Mouse (Mus musculus) skeletal muscle tissue, adult 2 months (tissue): ENCODE measurements around the gene Gbgt1.

Source experiments
- DNase-seq: peaks from one replicate; pipeline ENCODE4 v3.0.0-alpha.2; 2012; ENCODE audit warnings: low read depth, low spot score

The Gbgt1 gene

DNA sequence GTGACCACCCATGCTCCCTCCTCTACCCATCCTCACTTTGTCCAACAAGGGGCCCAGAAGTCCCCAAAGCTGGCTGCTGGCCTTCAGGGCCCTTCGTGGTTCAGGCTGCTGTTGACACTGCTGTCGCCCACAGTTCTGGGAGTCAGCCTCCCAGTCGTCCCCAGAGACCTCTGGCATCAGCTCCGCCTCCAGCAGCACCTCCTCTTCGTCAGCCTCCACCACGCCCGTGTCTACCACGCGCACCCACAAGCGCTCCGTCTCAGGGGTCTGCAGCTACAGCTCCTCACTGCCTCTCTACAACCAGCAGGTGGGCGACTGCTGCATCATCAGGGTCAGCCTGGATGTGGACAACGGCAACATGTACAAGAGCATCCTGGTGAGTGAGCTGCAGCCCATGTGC, 52.5 kb downstream of the Gbgt1 start:
- no peak for DNase-seq

DNA sequence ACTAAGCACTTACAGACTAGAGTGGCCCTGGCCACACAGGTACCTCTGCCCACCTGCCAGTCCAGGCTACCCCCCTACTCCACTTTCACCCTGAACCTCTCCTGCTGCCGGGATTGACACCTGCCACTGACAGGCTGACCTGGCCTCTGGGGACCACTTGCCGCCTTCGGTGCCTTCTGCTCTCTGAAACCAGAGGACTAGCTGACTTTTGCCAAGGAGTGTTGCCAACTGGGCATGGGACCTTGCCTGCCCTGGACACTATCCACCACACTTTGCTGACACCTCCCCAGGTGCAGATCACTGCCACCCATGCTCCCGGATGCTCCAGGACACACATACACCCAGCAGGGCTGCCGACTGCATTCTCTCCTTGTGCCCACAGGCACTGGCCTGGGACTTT, 55.6 kb downstream of the Gbgt1 start:
- DNase-seq, result no peak
